Mouse (Mus musculus): ENCODE measurements at regions not wholly inside any gene's neighbourhood (a gene's known extent, or its start where the extent isn't known, plus 50 kb on each side); places are given as distances from the start of the nearest gene placed in this dataset.
A peak's percentile ranks its signal among the peaks of the same experiment; 100 is the strongest.

- DNase-seq (ENCODE audit: low spot score, missing footprints): no peak
- no peaks in the 10 kb centered on the region for H3K9me3 ChIP-seq (ENCODE audit: control insufficient read depth, low read length)
- H3K4me3 ChIP-seq (ENCODE audit: low read depth, low read length): no peak overlapping the region
- H3K36me3 ChIP-seq (ENCODE audit: control insufficient read depth, insufficient read depth, low read length): no peaks in the 10 kb centered on the region
- 65% methylated on average over 16 of the region's 16 CpGs for WGBS
- ATAC-seq (ENCODE audit: low FRiP score): no peak
- H3K9ac ChIP-seq (ENCODE audit: low read length): no peak overlapping the region
- H3K4me2 ChIP-seq: no peak overlapping the region
- no peaks in the 10 kb centered on the region for H3K27me3 ChIP-seq (ENCODE audit: control insufficient read depth, insufficient read depth, low read length)
- peaks cover 2% of the 10 kb centered on the region; the same call in 1 of the 2 replicates for H3K4me1 ChIP-seq (ENCODE audit: control insufficient read depth, insufficient read depth, low read length)
- H3K27ac ChIP-seq (ENCODE audit: low read depth, low read length): no peak overlapping the region
These were observed 670.7 kb upstream of the Zeb2 start for GRCm38 (mm10) chr2:45787732-45788390.

- Histone ChIP-seq H3K36me3 (ENCODE audit: control insufficient read depth, insufficient read depth, low read length) (no peaks in the 10 kb centered on the region), H3K4me2 (no peak overlapping the region), H3K27ac (ENCODE audit: low read depth, low read length) (no peak overlapping the region), H3K9ac (ENCODE audit: low read length) (no peak overlapping the region), H3K4me3 (ENCODE audit: low read depth, low read length) (no peak overlapping the region), H3K27me3 (ENCODE audit: control insufficient read depth, insufficient read depth, low read length) (no peaks in the 10 kb centered on the region), H3K4me1 (ENCODE audit: control insufficient read depth, insufficient read depth, low read length) (peaks cover 2% of the 10 kb centered on the region; the same call in 1 of the 2 replicates), H3K9me3 (ENCODE audit: control insufficient read depth, low read length) (no peaks in the 10 kb centered on the region)
- no peak for DNase-seq (ENCODE audit: low spot score, missing footprints)
- no peak for ATAC-seq (ENCODE audit: low FRiP score)
- WGBS: 43% methylated on average over 6 of the region's 6 CpGs
These were observed 669.6 kb upstream of the Zeb2 start for GRCm38 (mm10) chr2:45786787-45787186.

DNA sequence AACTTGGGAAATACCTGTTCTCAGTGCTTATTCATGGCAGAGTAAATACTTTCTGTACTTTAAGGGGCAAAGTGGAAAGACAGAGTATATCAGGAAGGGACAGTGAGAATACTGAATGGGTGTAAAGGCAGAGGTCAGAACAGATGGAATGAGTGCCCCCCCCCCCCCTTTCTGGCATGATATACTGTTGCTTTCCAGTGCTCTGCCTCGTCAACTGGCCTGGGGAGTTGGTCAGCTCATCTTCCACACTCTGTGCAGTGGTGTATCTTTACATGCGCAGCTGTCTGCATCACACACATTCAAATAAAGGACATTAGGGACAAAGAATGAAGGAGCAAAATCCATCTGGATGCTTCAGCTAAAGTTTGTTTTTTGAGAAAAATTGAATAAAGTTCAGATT, 668.5 kb upstream of the Zeb2 start:
- Histone ChIP-seq H3K4me1 (ENCODE audit: control insufficient read depth, insufficient read depth, low read length) (peaks cover 2% of the 10 kb centered on the region; the same call in 1 of the 2 replicates), H3K27ac (ENCODE audit: low read depth, low read length) (no peak overlapping the region), H3K4me2 (no peak overlapping the region), H3K9me3 (ENCODE audit: control insufficient read depth, low read length) (no peaks in the 10 kb centered on the region), H3K27me3 (ENCODE audit: control insufficient read depth, insufficient read depth, low read length) (no peaks in the 10 kb centered on the region), H3K4me3 (ENCODE audit: low read depth, low read length) (no peak overlapping the region), H3K36me3 (ENCODE audit: control insufficient read depth, insufficient read depth, low read length) (no peaks in the 10 kb centered on the region), H3K9ac (ENCODE audit: low read length) (no peak overlapping the region)
- DNase-seq (ENCODE audit: low spot score, missing footprints) (no peak), ATAC-seq (ENCODE audit: low FRiP score) (no peak)
- WGBS: 74% methylated on average over 2 of the region's 2 CpGs

- no peaks in the 10 kb centered on the region for H3K9me3 ChIP-seq (ENCODE audit: control insufficient read depth, low read length)
- WGBS: 84% methylated on average over 9 of the region's 9 CpGs
- H3K4me3 ChIP-seq (ENCODE audit: low read depth, low read length): no peak overlapping the region
- no peak overlapping the region for H3K4me2 ChIP-seq
- ATAC-seq (ENCODE audit: low FRiP score) (no peak), DNase-seq (ENCODE audit: low spot score, missing footprints) (no peak)
- H3K4me1 ChIP-seq (ENCODE audit: control insufficient read depth, insufficient read depth, low read length): no peaks in the 10 kb centered on the region; the same call in 1 of the 2 replicates
- no peak overlapping the region for H3K9ac ChIP-seq (ENCODE audit: low read length)
- H3K27me3 ChIP-seq (ENCODE audit: control insufficient read depth, insufficient read depth, low read length): no peaks in the 10 kb centered on the region
- no peak overlapping the region for H3K27ac ChIP-seq (ENCODE audit: low read depth, low read length)
- H3K36me3 ChIP-seq (ENCODE audit: control insufficient read depth, insufficient read depth, low read length): no peaks in the 10 kb centered on the region
These were observed 666.6 kb upstream of the Zeb2 start for GRCm38 (mm10) chr2:45783634-45784412.

- peak; percentile 60 for DNase-seq (ENCODE audit: low spot score, missing footprints)
- H3K27ac ChIP-seq (ENCODE audit: low read depth, low read length): no peak overlapping the region
- H3K9me3 ChIP-seq (ENCODE audit: control insufficient read depth, low read length): no peaks in the 10 kb centered on the region
- WGBS: 88% methylated on average over 7 of the region's 7 CpGs
- H3K36me3 ChIP-seq (ENCODE audit: control insufficient read depth, insufficient read depth, low read length): no peaks in the 10 kb centered on the region
- H3K4me3 ChIP-seq (ENCODE audit: low read depth, low read length): no peak overlapping the region
- no peak for ATAC-seq (ENCODE audit: low FRiP score)
- H3K27me3 ChIP-seq (ENCODE audit: control insufficient read depth, insufficient read depth, low read length): no peaks in the 10 kb centered on the region
- H3K4me2 ChIP-seq: no peak overlapping the region
- no peak overlapping the region for H3K9ac ChIP-seq (ENCODE audit: low read length)
- H3K4me1 ChIP-seq (ENCODE audit: control insufficient read depth, insufficient read depth, low read length): no peaks in the 10 kb centered on the region
These were observed 660.3 kb upstream of the Zeb2 start for GRCm38 (mm10) chr2:45777466-45777865.

DNA sequence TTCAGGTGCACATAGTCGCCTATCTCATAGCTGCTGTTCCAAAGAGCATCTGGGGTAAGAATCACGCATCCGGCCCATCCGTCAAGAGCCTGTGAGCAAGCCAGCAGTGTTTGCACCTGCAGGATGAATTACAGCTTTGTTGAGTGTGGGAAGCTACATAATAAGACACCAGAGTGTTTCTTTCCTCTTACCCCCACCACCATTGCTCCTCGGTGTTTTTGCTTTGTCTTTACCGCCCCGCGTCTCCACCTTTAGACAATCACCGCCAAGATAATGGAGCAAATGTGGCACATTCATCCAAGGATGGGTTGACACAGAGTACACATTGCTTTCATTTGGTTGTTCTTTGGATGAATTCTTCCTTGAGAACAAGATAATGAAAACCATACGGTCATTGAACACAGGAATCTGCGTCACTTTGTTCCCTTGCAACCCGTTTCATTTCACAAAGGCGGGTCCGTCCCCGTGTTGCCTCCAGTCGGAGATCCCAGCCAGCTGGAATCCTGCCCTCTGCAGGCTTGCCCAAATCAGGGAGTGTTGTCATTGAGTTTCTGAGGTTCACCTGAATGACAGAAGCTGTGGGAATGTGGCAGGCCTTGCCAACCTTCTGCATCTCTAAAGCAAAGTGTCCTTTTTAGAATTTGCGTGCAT, 659.4 kb upstream of the Zeb2 start:
- no peaks in the 10 kb centered on the region for H3K9me3 ChIP-seq (ENCODE audit: control insufficient read depth, low read length)
- no peak overlapping the region for H3K27ac ChIP-seq (ENCODE audit: low read depth, low read length)
- no peaks in the 10 kb centered on the region for H3K4me1 ChIP-seq (ENCODE audit: control insufficient read depth, insufficient read depth, low read length)
- H3K4me3 ChIP-seq (ENCODE audit: low read depth, low read length): no peak overlapping the region
- ATAC-seq (ENCODE audit: low FRiP score) (no peak), DNase-seq (ENCODE audit: low spot score, missing footprints) (peak; percentile 82)
- H3K36me3 ChIP-seq (ENCODE audit: control insufficient read depth, insufficient read depth, low read length): no peaks in the 10 kb centered on the region
- H3K9ac ChIP-seq (ENCODE audit: low read length): no peak overlapping the region
- 76% methylated on average over 17 of the region's 17 CpGs for WGBS
- no peaks in the 10 kb centered on the region for H3K27me3 ChIP-seq (ENCODE audit: control insufficient read depth, insufficient read depth, low read length)
- no peak overlapping the region for H3K4me2 ChIP-seq

DNA sequence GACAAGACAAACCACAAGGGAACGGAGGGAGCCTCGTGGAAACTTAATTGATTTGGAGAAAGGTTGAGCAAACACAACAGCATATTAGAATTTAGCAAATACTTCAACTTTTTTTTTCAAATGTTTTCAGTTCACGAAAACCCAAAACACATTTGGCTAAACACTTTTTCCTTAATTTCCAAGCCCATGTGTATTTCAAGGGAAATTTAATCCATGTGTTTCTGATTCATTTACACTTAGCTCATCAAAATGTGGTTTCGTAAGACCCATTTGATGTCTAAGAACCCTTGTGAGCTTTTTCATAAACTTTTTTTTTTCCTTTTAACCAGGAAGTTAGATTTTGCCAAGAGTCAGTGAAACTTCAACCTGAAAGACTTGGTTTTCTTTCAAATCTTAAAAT, 658.5 kb upstream of the Zeb2 start:
- 86% methylated on average over 4 of the region's 4 CpGs for WGBS
- no peaks in the 10 kb centered on the region for H3K9me3 ChIP-seq (ENCODE audit: control insufficient read depth, low read length)
- no peak for ATAC-seq (ENCODE audit: low FRiP score)
- no peak for DNase-seq (ENCODE audit: low spot score, missing footprints)
- H3K9ac ChIP-seq (ENCODE audit: low read length): no peak overlapping the region
- no peaks in the 10 kb centered on the region for H3K36me3 ChIP-seq (ENCODE audit: control insufficient read depth, insufficient read depth, low read length)
- no peak overlapping the region for H3K27ac ChIP-seq (ENCODE audit: low read depth, low read length)
- no peaks in the 10 kb centered on the region for H3K27me3 ChIP-seq (ENCODE audit: control insufficient read depth, insufficient read depth, low read length)
- H3K4me3 ChIP-seq (ENCODE audit: low read depth, low read length): no peak overlapping the region
- no peaks in the 10 kb centered on the region for H3K4me1 ChIP-seq (ENCODE audit: control insufficient read depth, insufficient read depth, low read length)
- no peak overlapping the region for H3K4me2 ChIP-seq

- DNase-seq (ENCODE audit: low spot score, missing footprints) (peak; percentile 75), ATAC-seq (ENCODE audit: low FRiP score) (no peak)
- no peaks in the 10 kb centered on the region for H3K9me3 ChIP-seq (ENCODE audit: control insufficient read depth, low read length)
- H3K4me3 ChIP-seq (ENCODE audit: low read depth, low read length): no peak overlapping the region
- H3K27ac ChIP-seq (ENCODE audit: low read depth, low read length): no peak overlapping the region
- no peak overlapping the region for H3K4me2 ChIP-seq
- H3K36me3 ChIP-seq (ENCODE audit: control insufficient read depth, insufficient read depth, low read length): no peaks in the 10 kb centered on the region
- H3K9ac ChIP-seq (ENCODE audit: low read length): no peak overlapping the region
- H3K27me3 ChIP-seq (ENCODE audit: control insufficient read depth, insufficient read depth, low read length): no peaks in the 10 kb centered on the region
- WGBS: 86% methylated on average over 3 of the region's 3 CpGs
- H3K4me1 ChIP-seq (ENCODE audit: control insufficient read depth, insufficient read depth, low read length): no peaks in the 10 kb centered on the region
These were observed 657.2 kb upstream of the Zeb2 start for GRCm38 (mm10) chr2:45774416-45774815.

GRCm38 (mm10) chr2:45757176-45757575, 640.0 kb upstream of the Zeb2 start:
- Histone ChIP-seq H3K4me1 (ENCODE audit: control insufficient read depth, insufficient read depth, low read length) (no peaks in the 10 kb centered on the region), H3K4me3 (ENCODE audit: low read depth, low read length) (no peak overlapping the region), H3K36me3 (ENCODE audit: control insufficient read depth, insufficient read depth, low read length) (no peaks in the 10 kb centered on the region), H3K27me3 (ENCODE audit: control insufficient read depth, insufficient read depth, low read length) (no peaks in the 10 kb centered on the region), H3K4me2 (no peak overlapping the region), H3K9me3 (ENCODE audit: control insufficient read depth, low read length) (no peaks in the 10 kb centered on the region), H3K9ac (ENCODE audit: low read length) (no peak overlapping the region), H3K27ac (ENCODE audit: low read depth, low read length) (no peak overlapping the region)
- ATAC-seq (ENCODE audit: low FRiP score): no peak
- DNase-seq (ENCODE audit: low spot score, missing footprints): no peak
- WGBS: 68% methylated on average over 1 of the region's 1 CpGs
